24 mouse cellular contexts compared by ENCODE assay signal in the genomic region with DNA sequence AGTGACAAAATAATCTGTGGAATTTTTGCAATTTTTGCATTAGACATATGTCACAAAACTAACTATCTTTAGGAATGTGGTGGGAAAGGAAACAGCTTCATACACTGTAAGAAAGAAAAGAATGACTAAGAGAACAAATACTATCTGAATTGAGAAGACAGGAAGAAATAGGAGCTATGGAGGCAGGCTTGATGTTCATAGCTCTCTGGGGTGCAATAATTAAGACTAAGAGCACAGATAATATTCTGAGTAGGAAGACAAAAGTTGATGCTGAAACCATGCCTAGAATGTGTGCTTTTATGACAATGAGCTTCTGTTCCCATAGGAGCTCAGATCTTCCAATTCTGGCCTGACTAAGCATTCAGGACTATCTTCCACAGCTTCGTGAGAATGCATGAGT.
DNase-seq lines count a peak whose midpoint lies in the region; ATAC-seq and TF ChIP-seq lines count a peak whose summit lies in the region.
"Had no signal": no experiment of that assay in that cellular context is flagged by ENCODE, and none has a peak within 500 bp of the region (broad histone marks: within the 10 kb centered on the region; RNA-seq: fewer than 3 reads in every experiment).

No protein-coding gene starts in this region.

- WGBS in kidney, postnatal 0 days = 59% methylated on average over 1 of the region's 1 CpGs

- no peak overlapping the region for H3K9ac ChIP-seq in kidney, postnatal 0 days (ENCODE audit: low read depth, low read length)
- H3K9ac ChIP-seq: embryonic facial prominence, embryonic 12.5 days; embryonic facial prominence, embryonic 15.5 days; forebrain, embryonic 12.5 days; forebrain, embryonic 15.5 days; heart, embryonic 13.5 days; hindbrain, embryonic 14.5 days had no signal

- TF ChIP-seq CTCF in kidney, postnatal 0 days (IDR thresholded peaks at IDR 0.05; ENCODE audit: low read depth) = no peak
- no peak for TF ChIP-seq CTCF in layer of hippocampus, adult 2 months (conservative IDR thresholded peaks at IDR 0.05)

- no peaks in the 10 kb centered on the region for H3K36me3 ChIP-seq in kidney, postnatal 0 days (ENCODE audit: insufficient read depth, low read length)
- H3K36me3 ChIP-seq: embryonic facial prominence, embryonic 12.5 days; embryonic facial prominence, embryonic 15.5 days; forebrain, embryonic 12.5 days; forebrain, embryonic 15.5 days; heart, embryonic 10.5 days; heart, embryonic 13.5 days had no signal

- H3K4me1 ChIP-seq in kidney, postnatal 0 days (replicated peaks; ENCODE audit: insufficient read depth, low read length) = no peaks in the 10 kb centered on the region
- H3K4me1 ChIP-seq: embryonic facial prominence, embryonic 12.5 days; embryonic facial prominence, embryonic 15.5 days; forebrain, embryonic 12.5 days; forebrain, embryonic 15.5 days; heart, embryonic 10.5 days; heart, embryonic 13.5 days had no signal

- H3K27ac ChIP-seq in kidney, postnatal 0 days = no peak overlapping the region
- no peak overlapping the region for H3K27ac ChIP-seq in layer of hippocampus, adult 2 months
- H3K27ac ChIP-seq: embryonic facial prominence, embryonic 12.5 days; embryonic facial prominence, embryonic 15.5 days; forebrain, embryonic 12.5 days; forebrain, embryonic 15.5 days; heart, adult 2 months; heart, embryonic 10.5 days; heart, embryonic 13.5 days; hindbrain, embryonic 14.5 days had no signal

- no peaks in the 10 kb centered on the region for H3K27me3 ChIP-seq in kidney, postnatal 0 days (ENCODE audit: insufficient read depth, low read length)
- H3K27me3 ChIP-seq: embryonic facial prominence, embryonic 12.5 days; embryonic facial prominence, embryonic 15.5 days; forebrain, embryonic 12.5 days; forebrain, embryonic 15.5 days; heart, embryonic 13.5 days had no signal

- ATAC-seq in kidney, postnatal 0 days (replicated peaks; ENCODE audit: low FRiP score, low read depth) = no peak
- ATAC-seq: activated CD4-positive, CD25-positive, alpha-beta regulatory T cell, adult 4 months; CD4-positive, CD25-positive, alpha-beta regulatory T cell, adult 4 months had no signal

- H3K9me3 ChIP-seq in kidney, postnatal 0 days (replicated peaks; ENCODE audit: low read length) = no peaks in the 10 kb centered on the region
- H3K9me3 ChIP-seq: embryonic facial prominence, embryonic 12.5 days; embryonic facial prominence, embryonic 15.5 days; forebrain, embryonic 12.5 days; forebrain, embryonic 15.5 days; heart, embryonic 10.5 days; heart, embryonic 13.5 days had no signal

- no peak overlapping the region for H3K4me3 ChIP-seq in kidney, postnatal 0 days (replicated peaks; ENCODE audit: low read depth, low read length)
- H3K4me3 ChIP-seq in layer of hippocampus, adult 2 months = no peak overlapping the region
- H3K4me3 ChIP-seq: embryonic facial prominence, embryonic 12.5 days; embryonic facial prominence, embryonic 15.5 days; erythroblast, embryonic 14.5 days; forebrain, embryonic 12.5 days; forebrain, embryonic 15.5 days; heart, adult 2 months; heart, embryonic 10.5 days; heart, embryonic 13.5 days had no signal

- peak; percentile 64 for DNase-seq in kidney, postnatal 0 days (ENCODE audit: low spot score)
- no peak for DNase-seq in kidney, postnatal 14 days
- DNase-seq in Muller cell, postnatal 12 days (ENCODE audit: inconsistent ontology term) = peak; percentile 29
- peak; percentile 1 for DNase-seq in brain, adult 2 months (ENCODE audit: low read depth, low spot score)
- DNase-seq in cerebellum, postnatal 25 days = no peak
- no peak for DNase-seq in layer of hippocampus, adult 2 months (ENCODE audit: low spot score in 2 of 2)
- DNase-seq: adrenal gland, adult 8-10 months; adrenal gland, postnatal 25 days; cerebellum, adult 18-20 months; cerebellum, adult 9-10 months; gastrocnemius, postnatal 25 days; heart, adult 2 months; heart, postnatal 14 days; heart, postnatal 4 days had no signal

- no peak overlapping the region for H3K4me2 ChIP-seq in kidney, postnatal 0 days (ENCODE audit: low read length)
- H3K4me2 ChIP-seq: embryonic facial prominence, embryonic 12.5 days; embryonic facial prominence, embryonic 15.5 days; forebrain, embryonic 12.5 days; forebrain, embryonic 15.5 days; heart, embryonic 13.5 days; hindbrain, embryonic 14.5 days had no signal

Comparison
In these comparisons a context has a peak if more than half of its experiments do, and no peak if none do; other contexts are left out.
1. DNase-seq: peak in kidney, postnatal 0 days (single experiment), Muller cell, postnatal 12 days (single experiment) and brain, adult 2 months (single experiment); none in kidney, postnatal 14 days (single experiment), cerebellum, postnatal 25 days (0 of 2) and layer of hippocampus, adult 2 months (0 of 2).